In genomic region chr7:123199656-123200206, GRCm38 (mm10) we compare ENCODE assay signal across 27 mouse cellular contexts. TPM values are rescaled to one million over a fixed set of nuclear protein-coding genes. Genes with fewer than 3 reads are reported as not detected.
A peak's percentile ranks its signal among the peaks of the same experiment; 100 is the strongest.
DNase-seq lines count a peak whose midpoint lies in the region; ATAC-seq and TF ChIP-seq lines count a peak whose summit lies in the region.
"Had no signal": no experiment of that assay in that cellular context is flagged by ENCODE, and none has a peak within 500 bp of the region (broad histone marks: within the 10 kb centered on the region; RNA-seq: fewer than 3 reads in every experiment).

No protein-coding gene starts in this region.

- H3K79me2 ChIP-seq in liver, adult 2 months (ENCODE audit: control insufficient read depth, insufficient read depth, low read length) = no peaks in the 10 kb centered on the region

- H3K4me1 ChIP-seq in liver, adult 2 months (ENCODE audit: control insufficient read depth, insufficient read depth, low read length) = peaks cover 11% of the 10 kb centered on the region
- H3K4me1 ChIP-seq in liver, embryonic 12.5 days = 0 out of 2 replicates have a peak, but pooled peaks cover 3% of the 10 kb centered on the region
- H3K4me1 ChIP-seq in small intestine, adult 2 months (ENCODE audit: control insufficient read depth, insufficient read depth, insufficient read length, low read length) = peaks cover 32% of the 10 kb centered on the region
- H3K4me1 ChIP-seq: heart, embryonic 15.5 days; hindbrain, embryonic 15.5 days; limb, embryonic 12.5 days; liver, embryonic 13.5 days; lung, embryonic 15.5 days had no signal

- TF ChIP-seq CTCF in liver, adult 2 months (IDR thresholded peaks at IDR 0.05; ENCODE audit: low read depth, low read length) = no peak
- no peak for TF ChIP-seq CTCF in small intestine, adult 2 months (IDR thresholded peaks at IDR 0.05; ENCODE audit: extremely low read depth, insufficient read length, insufficient replicate concordance, low read depth, low read length)

- H3K27me3 ChIP-seq in liver, adult 2 months (ENCODE audit: control insufficient read depth, insufficient read depth, low read length) = no peaks in the 10 kb centered on the region
- no peaks in the 10 kb centered on the region for H3K27me3 ChIP-seq in liver, embryonic 12.5 days (replicated peaks)
- H3K27me3 ChIP-seq in small intestine, adult 2 months (ENCODE audit: control insufficient read depth, insufficient read depth, low read length) = no peaks in the 10 kb centered on the region
- H3K27me3 ChIP-seq: heart, embryonic 15.5 days; hindbrain, embryonic 15.5 days; limb, embryonic 12.5 days; liver, embryonic 13.5 days; lung, embryonic 15.5 days had no signal

- no peak for DNase-seq in liver, adult 2 months (ENCODE audit: extremely low read depth, low read depth, low spot score)
- peak; percentile 62 for DNase-seq in ZHBTc4 (ENCODE audit: low read depth, low spot score)
- DNase-seq in large intestine, adult 2 months (ENCODE audit: low read depth, low spot score) = peak; percentile 52
- DNase-seq in thymus, postnatal 4 days = no peak
- no peak for DNase-seq in left cerebral cortex, postnatal 14 days (ENCODE audit: low spot score in 2 of 2)
- DNase-seq: adrenal gland, adult 2 months; cerebellum, adult 11-12 months; cerebellum, postnatal 10 days; gastrocnemius, postnatal 25 days; heart, adult 2 months; kidney, postnatal 4 days; liver, embryonic 13.5 days; midbrain, embryonic 14.5 days; right cerebral cortex, postnatal 14 days; spleen, adult 18-20 months; thymus, postnatal 14 days had no signal

- 92% methylated on average over 15 of the region's 15 CpGs for WGBS in liver, adult 2 months
- 82% methylated on average over 15 of the region's 15 CpGs for WGBS in liver, embryonic 12.5 days (ENCODE audit: insufficient replicate concordance)
- 35% methylated on average over 15 of the region's 15 CpGs for WGBS in large intestine, adult 2 months
- WGBS in small intestine, adult 2 months = 34% methylated on average over 15 of the region's 15 CpGs

- no peak overlapping the region for H3K4me2 ChIP-seq in liver, embryonic 12.5 days
- H3K4me2 ChIP-seq: heart, embryonic 15.5 days; hindbrain, embryonic 15.5 days; limb, embryonic 12.5 days; liver, embryonic 13.5 days; lung, embryonic 15.5 days had no signal

- no peak for ATAC-seq in liver, embryonic 12.5 days
- no peak for ATAC-seq in erythroid progenitor cell, adult 5-6 weeks (replicated peaks; ENCODE audit: low FRiP score, poor library complexity, severe bottlenecking)

- H3K4me3 ChIP-seq in liver, adult 2 months (ENCODE audit: insufficient read depth, low read depth, low read length) = no peak overlapping the region
- no peak overlapping the region for H3K4me3 ChIP-seq in liver, embryonic 12.5 days
- peak overlapping the region; percentile 48 for H3K4me3 ChIP-seq in small intestine, adult 2 months (ENCODE audit: low read depth, low read length)
- H3K4me3 ChIP-seq: heart, adult 2 months; heart, embryonic 15.5 days; hindbrain, embryonic 15.5 days; limb, embryonic 12.5 days; liver, embryonic 13.5 days; lung, embryonic 15.5 days had no signal

- H3K36me3 ChIP-seq in liver, adult 2 months (ENCODE audit: control insufficient read depth, insufficient read depth, low read length) = no peaks in the 10 kb centered on the region
- peaks cover 12% of the 10 kb centered on the region for H3K36me3 ChIP-seq in liver, embryonic 12.5 days
- peaks cover 5% of the 10 kb centered on the region for H3K36me3 ChIP-seq in small intestine, adult 2 months (ENCODE audit: control insufficient read depth, insufficient read depth, low read length)

- no peaks in the 10 kb centered on the region for H3K9me3 ChIP-seq in liver, embryonic 12.5 days (replicated peaks)
- H3K9me3 ChIP-seq: heart, embryonic 15.5 days; hindbrain, embryonic 15.5 days; limb, embryonic 12.5 days; liver, embryonic 13.5 days; lung, embryonic 15.5 days had no signal

- H3K27ac ChIP-seq in liver, adult 2 months (replicated peaks; ENCODE audit: insufficient read depth, low read depth, low read length) = peak overlapping the region; percentile 93; the same call in 1 of the 2 replicates
- no peak overlapping the region for H3K27ac ChIP-seq in liver, embryonic 12.5 days
- H3K27ac ChIP-seq in small intestine, adult 2 months (ENCODE audit: insufficient read depth, low read depth, low read length) = peak overlapping the region; percentile 100
- H3K27ac ChIP-seq: heart, adult 2 months; heart, embryonic 15.5 days; hindbrain, embryonic 15.5 days; limb, embryonic 12.5 days; liver, embryonic 13.5 days; lung, embryonic 15.5 days had no signal

- H3K9ac ChIP-seq in liver, adult 2 months (ENCODE audit: low read depth, low read length) = no peak overlapping the region
- no peak overlapping the region for H3K9ac ChIP-seq in liver, embryonic 12.5 days
- H3K9ac ChIP-seq: heart, embryonic 15.5 days; hindbrain, embryonic 15.5 days; limb, embryonic 12.5 days; liver, embryonic 13.5 days; lung, embryonic 15.5 days had no signal

- intact Hi-C loops in left cerebral cortex, postnatal 14 days (cut with DNase I) = no loop called here

- no peak for TF ChIP-seq POLR2A in liver, adult 2 months (IDR thresholded peaks at IDR 0.05; ENCODE audit: extremely low read depth, insufficient read depth, low read length)
- peak; percentile 59; the same call in 1 of the 2 replicates for TF ChIP-seq POLR2A in small intestine, adult 2 months (IDR thresholded peaks at IDR 0.05; ENCODE audit: low read depth, low read length)

RNA-seq across cellular contexts. Expression of gene Slc5a11, which starts 14.8 kb away (rescaled TPM):
- 0.27 and 2.3 TPM in 2 replicates for total RNA-seq in liver, adult 2 months (2014; rRNA removed)
- 0.07 TPM in 1 of 2 replicates, not detected in the other for polyA plus RNA-seq in liver, adult 2 months (2012; rRNA removed)
- 0.24 and 0.30 TPM in 2 replicates for polyA plus RNA-seq in liver, embryonic 12.5 days (2016; fragmentation: Nextera tagmentation; extraction: Ambion mirVana)
- 27.9 and 153 TPM in 2 replicates for polyA plus RNA-seq in large intestine, adult 2 months (2012; rRNA removed)
- 61.4 and 204 TPM in 2 replicates for polyA plus RNA-seq in small intestine, adult 2 months (2012; rRNA removed)
- total RNA-seq in left cerebral cortex, postnatal 14 days (2021) = under 1 TPM; 0.17 to 0.42 TPM
- not detected in 2 replicates for total RNA-seq in erythroid progenitor cell, adult 5-6 weeks (2015; ENCODE audit: low replicate concordance)
- not detected in 2 replicates for total RNA-seq in erythroid progenitor cell, adult 5-6 weeks (2017; ENCODE audit: low replicate concordance)
- total RNA-seq: adrenal gland, adult 2 months; gastrocnemius, postnatal 25 days; heart, adult 2 months; megakaryocyte-erythroid progenitor cell, adult 5-6 weeks had no signal
- polyA plus RNA-seq: adrenal gland, adult 2 months; embryonic facial prominence, embryonic 11.5 days; forebrain, embryonic 11.5 days; heart, embryonic 15.5 days; neural tube, embryonic 11.5 days had no signal

Comparison
In these comparisons a context has a peak if more than half of its experiments do, and no peak if none do; other contexts are left out.
1. DNase-seq: peak in ZHBTc4 (single experiment) and large intestine, adult 2 months (single experiment); none in liver, adult 2 months (single experiment), thymus, postnatal 4 days (single experiment) and left cerebral cortex, postnatal 14 days (0 of 2).
2. RNA of gene Slc5a11, which starts 14.8 kb away (polyA plus RNA-seq): 61.4 to 204 TPM in small intestine, adult 2 months and 27.9 to 153 TPM in large intestine, adult 2 months; 0.24 to 0.30 TPM in liver, embryonic 12.5 days and 0.07 TPM in liver, adult 2 months; every median in the first group is over 10 times any median in the second.